Mouse (Mus musculus): ENCODE results near the gene Camk2b.

Camk2b gene

GRCm38 (mm10) chr11:6048208-6048607 is 18.0 kb downstream of the Camk2b start:
- no peak for DNase-seq

GRCm38 (mm10) chr11:6038929-6039328 is 27.2 kb downstream of the Camk2b start:
- no peak for DNase-seq

GRCm38 (mm10) chr11:6037686-6038085 is 28.5 kb downstream of the Camk2b start:
- no peak for DNase-seq

- DNase-seq = no peak
These were observed 29.0 kb downstream of the Camk2b start for GRCm38 (mm10) chr11:6037198-6037597.

GRCm38 (mm10) chr11:6036477-6036876 is 29.7 kb downstream of the Camk2b start:
- no peak for DNase-seq

- no peak for DNase-seq
These were observed 30.6 kb downstream of the Camk2b start for GRCm38 (mm10) chr11:6035521-6035920.

GRCm38 (mm10) chr11:6034740-6035139 is 31.4 kb downstream of the Camk2b start:
- no peak for DNase-seq

- DNase-seq = no peak
These were observed 32.4 kb downstream of the Camk2b start for GRCm38 (mm10) chr11:6033801-6034200.

- peak; percentile 64 for DNase-seq
These were observed 33.0 kb downstream of the Camk2b start for GRCm38 (mm10) chr11:6033147-6033546.

- DNase-seq = peak; percentile 82
These were observed 35.5 kb downstream of the Camk2b start for GRCm38 (mm10) chr11:6030650-6031049.

GRCm38 (mm10) chr11:6029790-6030189 is 36.4 kb downstream of the Camk2b start:
- no peak for DNase-seq

GRCm38 (mm10) chr11:6028911-6029310 is 37.3 kb downstream of the Camk2b start:
- no peak for DNase-seq

- peak; percentile 59 for DNase-seq
These were observed 39.8 kb downstream of the Camk2b start for GRCm38 (mm10) chr11:6026361-6026760.

GRCm38 (mm10) chr11:6024923-6025652 is 41.1 kb downstream of the Camk2b start:
- DNase-seq = no peak

GRCm38 (mm10) chr11:6020897-6021839 is 45.0 kb downstream of the Camk2b start:
- no peak for DNase-seq

GRCm38 (mm10) chr11:6020360-6020759 is 45.8 kb downstream of the Camk2b start:
- DNase-seq = no peak

GRCm38 (mm10) chr11:6018218-6019010 is 47.7 kb downstream of the Camk2b start:
- DNase-seq = peak; percentile 2

GRCm38 (mm10) chr11:6017484-6018140 is 48.5 kb downstream of the Camk2b start:
- DNase-seq = peak; percentile 14

GRCm38 (mm10) chr11:6016797-6017395 is 49.3 kb downstream of the Camk2b start:
- DNase-seq = peak; percentile 6

- peak; percentile 37 for DNase-seq
These were observed 49.8 kb downstream of the Camk2b start for GRCm38 (mm10) chr11:6016368-6016767.

- DNase-seq = no peak
These were observed 51.1 kb downstream of the Camk2b start for GRCm38 (mm10) chr11:6015011-6015431.

GRCm38 (mm10) chr11:6013359-6013758 is 52.8 kb downstream of the Camk2b start:
- no peak for DNase-seq

All from right cerebral cortex, postnatal 14 days (tissue).